Mouse (Mus musculus) thymus, postnatal 36 days (tissue): ENCODE data around the gene Cd27.

Experiments
- DNase-seq, 2 experiments: peaks; one replicate each; pipeline ENCODE4 v3.0.0; 2022; ENCODE audit warnings: mixed read lengths in 2 of 2

The Cd27 gene

GRCm38 (mm10) chr6:125241566-125241965 is 4.8 kb upstream of the Cd27 start:
- DNase-seq = peak; percentile 77 to 84

GRCm38 (mm10) chr6:125240617-125241016 is 3.8 kb upstream of the Cd27 start:
- DNase-seq = peak in 1 of 2 experiments; percentile 35

- no peak for DNase-seq
These were observed 2.7 kb upstream of the Cd27 start for GRCm38 (mm10) chr6:125239547-125239946.

GRCm38 (mm10) chr6:125238396-125238795 is 1.6 kb upstream of the Cd27 start:
- DNase-seq = peak; percentile 73 to 86

- DNase-seq = peak; percentile 70 to 71
These were observed 611 bp upstream of the Cd27 start for GRCm38 (mm10) chr6:125237421-125237820.

GRCm38 (mm10) chr6:125236341-125236740 is 469 bp downstream of the Cd27 start:
- peak; percentile 67 for DNase-seq

- DNase-seq = no peak
These were observed 2.3 kb downstream of the Cd27 start for GRCm38 (mm10) chr6:125234520-125234828.

- no peak for DNase-seq
These were observed 2.8 kb downstream of the Cd27 start for GRCm38 (mm10) chr6:125233816-125234519.

- DNase-seq = no peak
These were observed 4.3 kb downstream of the Cd27 start for GRCm38 (mm10) chr6:125232516-125232915.

- peak in 1 of 2 experiments; percentile 44 for DNase-seq
These were observed 4.8 kb downstream of the Cd27 start for GRCm38 (mm10) chr6:125232045-125232437.

- DNase-seq = peak; percentile 81 to 86
These were observed 5.4 kb downstream of the Cd27 start, which contains the start of gene Tapbpl for GRCm38 (mm10) chr6:125231117-125232044. TSS of gene Tapbpl (minus strand) at chr6:125231860.

- peak; percentile 26 to 63 for DNase-seq
These were observed 6.2 kb downstream of the Cd27 start for GRCm38 (mm10) chr6:125230571-125230970.

- peak; percentile 67 to 74 for DNase-seq
These were observed 11.2 kb downstream of the Cd27 start for GRCm38 (mm10) chr6:125225518-125226115.

GRCm38 (mm10) chr6:125222577-125222976 is 14.2 kb downstream of the Cd27 start:
- peak; percentile 45 to 59 for DNase-seq

GRCm38 (mm10) chr6:125222146-125222545 is 14.7 kb downstream of the Cd27 start:
- DNase-seq = peak; percentile 86 to 95

- peak; percentile 51 to 56 for DNase-seq
These were observed 15.6 kb downstream of the Cd27 start for GRCm38 (mm10) chr6:125221115-125221745.

- DNase-seq = peak; percentile 67 to 71
These were observed 17.8 kb downstream of the Cd27 start for GRCm38 (mm10) chr6:125218963-125219362.

- no peak for DNase-seq
These were observed 18.9 kb downstream of the Cd27 start for GRCm38 (mm10) chr6:125217899-125218298.

- DNase-seq = peak in 1 of 2 experiments; percentile 7
These were observed 19.9 kb downstream of the Cd27 start for GRCm38 (mm10) chr6:125216898-125217297.

- peak; percentile 92 for DNase-seq
These were observed 21.5 kb downstream of the Cd27 start, which contains the start of gene Vamp1 for GRCm38 (mm10) chr6:125215148-125215954. TSS of gene Vamp1 (plus strand) at chr6:125215551.

GRCm38 (mm10) chr6:125213715-125214114 is 23.1 kb downstream of the Cd27 start:
- no peak for DNase-seq

- DNase-seq = no peak
These were observed 23.7 kb downstream of the Cd27 start for GRCm38 (mm10) chr6:125213129-125213528.
